Comparison of ENCODE assay signal across 8 mouse cellular contexts in the genomic region with DNA sequence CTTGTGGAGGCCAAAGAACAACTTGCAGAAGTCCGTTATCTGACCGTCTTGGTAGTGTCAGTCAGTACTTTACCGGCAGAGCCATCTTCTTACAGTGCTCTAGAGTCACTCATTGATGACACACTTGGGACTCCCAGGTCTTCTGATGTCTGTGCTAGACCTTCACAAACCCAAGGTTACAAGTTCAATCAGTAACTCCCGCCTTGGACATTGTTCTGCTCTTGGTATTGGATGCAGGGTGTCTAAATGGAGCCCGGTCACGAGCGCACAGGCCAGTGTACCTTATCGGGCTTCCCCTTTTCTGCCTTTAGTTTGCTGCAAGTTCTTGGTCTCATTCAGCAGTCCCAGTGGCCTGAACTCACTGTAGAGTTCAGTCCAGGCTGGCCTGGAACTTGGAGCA. TPM values are rescaled to one million over a fixed set of nuclear protein-coding genes. Genes with fewer than 3 reads are reported as not detected.
DNase-seq lines count a peak whose midpoint lies in the region; ATAC-seq and TF ChIP-seq lines count a peak whose summit lies in the region.

No protein-coding gene starts in this region.

- H3K4me2 ChIP-seq in embryonic facial prominence, embryonic 11.5 days (ENCODE audit: low read depth, low read length), result peak overlapping the region; percentile 52
- peak overlapping the region; percentile 71 for H3K4me2 ChIP-seq in hindbrain, embryonic 16.5 days (ENCODE audit: low read length)

- H3K4me1 ChIP-seq in spleen, adult 2 months (ENCODE audit: control insufficient read depth, insufficient read depth, insufficient read length), result no peaks in the 10 kb centered on the region; the same call in none of the 2 replicates
- no peaks in the 10 kb centered on the region for H3K4me1 ChIP-seq in embryonic facial prominence, embryonic 11.5 days (ENCODE audit: control insufficient read depth, insufficient read depth, low read length)
- H3K4me1 ChIP-seq in hindbrain, embryonic 16.5 days (ENCODE audit: control insufficient read depth, insufficient read depth, low read depth, low read length), result peaks cover 18% of the 10 kb centered on the region

- no peaks in the 10 kb centered on the region for H3K36me3 ChIP-seq in spleen, adult 2 months (ENCODE audit: control insufficient read depth, insufficient read depth, low read length)
- no peaks in the 10 kb centered on the region for H3K36me3 ChIP-seq in embryonic facial prominence, embryonic 11.5 days (replicated peaks; ENCODE audit: control insufficient read depth, insufficient read depth, low read depth, low read length)
- no peaks in the 10 kb centered on the region for H3K36me3 ChIP-seq in hindbrain, embryonic 16.5 days (ENCODE audit: control insufficient read depth, insufficient read depth, low read length)

- no peaks in the 10 kb centered on the region for H3K27me3 ChIP-seq in spleen, adult 2 months (ENCODE audit: control insufficient read depth, insufficient read depth, low read length)
- no peaks in the 10 kb centered on the region for H3K27me3 ChIP-seq in embryonic facial prominence, embryonic 11.5 days (ENCODE audit: control insufficient read depth, insufficient read depth, low read length)
- no peaks in the 10 kb centered on the region for H3K27me3 ChIP-seq in hindbrain, embryonic 16.5 days (replicated peaks; ENCODE audit: control insufficient read depth, insufficient read depth, low read length)

- H3K9ac ChIP-seq in embryonic facial prominence, embryonic 11.5 days (replicated peaks; ENCODE audit: low read length), result peak overlapping the region; percentile 56
- peak overlapping the region; percentile 68 for H3K9ac ChIP-seq in hindbrain, embryonic 16.5 days (ENCODE audit: low read depth, low read length)

- peak in 1 of 2 experiments; percentile 29 for DNase-seq in spleen, adult 2 months (ENCODE audit: low read depth in 1 of 2, low spot score in 2 of 2)
- no peak for DNase-seq in spleen, adult 18-20 months
- no peak for DNase-seq in embryonic facial prominence, embryonic 11.5 days (ENCODE audit: low spot score)
- DNase-seq in layer of hippocampus, adult 9-11 months, result no peak
- no peak for DNase-seq in right cerebral cortex, postnatal 25 days
- no peak for DNase-seq in ovary, postnatal 36 days (ENCODE audit: low spot score)

- WGBS in spleen, adult 2 months, result 6% methylated on average over 8 of the region's 8 CpGs
- WGBS in embryonic facial prominence, embryonic 11.5 days, result 42% methylated on average over 8 of the region's 8 CpGs
- 44% methylated on average over 8 of the region's 8 CpGs for WGBS in hindbrain, embryonic 16.5 days

- ATAC-seq in embryonic facial prominence, embryonic 11.5 days (replicated peaks; ENCODE audit: insufficient number of reproducible peaks, low FRiP score, low TSS enrichment, low read depth), result no peak; the same call in 1 of the 2 replicates
- peak; percentile 22 for ATAC-seq in hindbrain, embryonic 16.5 days
- ATAC-seq in megakaryocyte-erythroid progenitor cell, adult 5-6 weeks (replicated peaks; ENCODE audit: low FRiP score, low TSS enrichment, poor library complexity, severe bottlenecking), result 0 out of 2 replicates have a peak, but pooled peaks have one; percentile 9

- peak overlapping the region; percentile 93 for H3K4me3 ChIP-seq in spleen, adult 2 months (ENCODE audit: extremely low read depth, insufficient read depth, insufficient read length)
- peak overlapping the region; percentile 63 for H3K4me3 ChIP-seq in embryonic facial prominence, embryonic 11.5 days (ENCODE audit: low read depth, low read length)
- H3K4me3 ChIP-seq in hindbrain, embryonic 16.5 days (ENCODE audit: low read length), result peak overlapping the region; percentile 88

- TF ChIP-seq POLR2A in spleen, adult 2 months (IDR thresholded peaks at IDR 0.05; ENCODE audit: low read depth, low read length), result no peak

- H3K27ac ChIP-seq in spleen, adult 2 months (ENCODE audit: insufficient read depth, low read length), result peak overlapping the region; percentile 47
- no peak overlapping the region for H3K27ac ChIP-seq in embryonic facial prominence, embryonic 11.5 days (replicated peaks; ENCODE audit: low read depth, low read length)
- no peak overlapping the region for H3K27ac ChIP-seq in hindbrain, embryonic 16.5 days (ENCODE audit: low read depth, low read length)

- H3K9me3 ChIP-seq in embryonic facial prominence, embryonic 11.5 days (replicated peaks; ENCODE audit: control insufficient read depth, low read length), result no peaks in the 10 kb centered on the region
- no peaks in the 10 kb centered on the region for H3K9me3 ChIP-seq in hindbrain, embryonic 16.5 days (ENCODE audit: control insufficient read depth, low read length)

- no peak for TF ChIP-seq CTCF in spleen, adult 2 months (IDR thresholded peaks at IDR 0.05; ENCODE audit: extremely low read depth, insufficient read depth, insufficient read length, insufficient replicate concordance)

RNA-seq across cellular contexts. Expression of a gene that starts 0.6 kb away (rescaled TPM):
- polyA plus RNA-seq in spleen, adult 2 months (2012; rRNA removed), result 12.7 and 15.1 TPM in 2 replicates
- polyA plus RNA-seq in embryonic facial prominence, embryonic 11.5 days (2014; fragmentation: Nextera tagmentation; extraction: Ambion mirVana), result 2.0 and 2.1 TPM in 2 replicates
- 2.1 and 2.3 TPM in 2 replicates for polyA plus RNA-seq in hindbrain, embryonic 16.5 days (2015; fragmentation: Nextera tagmentation; extraction: Ambion mirVana)
- 127 and 143 TPM in 2 replicates for total RNA-seq in megakaryocyte-erythroid progenitor cell, adult 5-6 weeks (2014; fragmentation: Nextera tagmentation)
- 247 and 276 TPM in 2 replicates for total RNA-seq in megakaryocyte-erythroid progenitor cell, adult 5-6 weeks (2017)

RNA-seq across cellular contexts. Expression of a gene that starts 51.7 kb away (rescaled TPM):
- 15.7 and 31.3 TPM in 2 replicates for polyA plus RNA-seq in spleen, adult 2 months (2012; rRNA removed)
- polyA plus RNA-seq in embryonic facial prominence, embryonic 11.5 days (2014; fragmentation: Nextera tagmentation; extraction: Ambion mirVana), result 8.4 and 9.1 TPM in 2 replicates
- polyA plus RNA-seq in hindbrain, embryonic 16.5 days (2015; fragmentation: Nextera tagmentation; extraction: Ambion mirVana), result 10.4 and 11.8 TPM in 2 replicates
- 11.2 and 13.5 TPM in 2 replicates for total RNA-seq in megakaryocyte-erythroid progenitor cell, adult 5-6 weeks (2014; fragmentation: Nextera tagmentation)
- 11.2 and 11.6 TPM in 2 replicates for total RNA-seq in megakaryocyte-erythroid progenitor cell, adult 5-6 weeks (2017)
